Mouse (Mus musculus) right cerebral cortex, postnatal 14 days (tissue): Measurements from ENCODE around the gene Pafah1b1.

Experiments
- DNase-seq: peaks from one replicate; pipeline ENCODE4 v3.0.0; 2022

Gene Pafah1b1

DNA sequence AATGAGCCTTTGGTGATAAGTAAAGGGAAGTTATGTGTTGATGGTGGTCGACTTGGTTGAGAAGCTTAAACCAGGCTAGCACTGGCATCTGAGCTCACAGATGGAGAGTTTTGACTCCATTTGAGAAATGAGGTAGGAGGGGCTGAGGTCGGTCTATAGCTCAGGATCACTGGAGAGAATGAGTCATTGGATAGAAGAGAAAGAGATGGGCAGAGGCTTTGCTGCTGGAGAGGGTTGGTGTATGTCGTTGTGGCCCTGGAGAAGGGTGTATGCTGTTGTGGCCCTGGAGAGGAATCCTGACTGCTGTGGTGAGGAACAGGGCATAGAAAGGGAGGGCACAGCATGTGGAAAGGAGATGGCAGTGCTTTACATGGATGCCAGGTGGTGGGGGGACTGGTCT lies 68.5 kb downstream of the Pafah1b1 start:
- DNase-seq: no peak

DNA sequence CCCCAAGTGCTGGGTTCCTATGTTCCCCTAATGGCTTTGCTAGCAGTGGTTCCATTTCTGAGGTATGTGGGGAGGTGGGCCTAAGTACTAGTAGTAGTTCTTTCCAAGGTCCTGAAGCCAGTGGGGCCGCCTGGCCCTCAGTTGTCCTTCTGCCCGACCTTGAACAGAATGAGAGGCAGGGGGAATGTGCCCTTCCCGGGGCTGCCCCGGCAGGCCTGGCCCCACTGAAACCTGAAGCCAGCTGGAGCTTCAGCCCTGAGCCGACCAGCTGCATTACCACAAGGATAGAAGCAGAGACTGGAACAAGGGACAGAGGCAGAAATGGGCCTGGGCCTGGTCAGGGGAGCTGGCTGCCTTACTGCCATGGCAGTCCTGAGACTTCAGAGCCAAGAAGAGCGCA lies 71.1 kb downstream of the Pafah1b1 start:
- DNase-seq: no peak

DNA sequence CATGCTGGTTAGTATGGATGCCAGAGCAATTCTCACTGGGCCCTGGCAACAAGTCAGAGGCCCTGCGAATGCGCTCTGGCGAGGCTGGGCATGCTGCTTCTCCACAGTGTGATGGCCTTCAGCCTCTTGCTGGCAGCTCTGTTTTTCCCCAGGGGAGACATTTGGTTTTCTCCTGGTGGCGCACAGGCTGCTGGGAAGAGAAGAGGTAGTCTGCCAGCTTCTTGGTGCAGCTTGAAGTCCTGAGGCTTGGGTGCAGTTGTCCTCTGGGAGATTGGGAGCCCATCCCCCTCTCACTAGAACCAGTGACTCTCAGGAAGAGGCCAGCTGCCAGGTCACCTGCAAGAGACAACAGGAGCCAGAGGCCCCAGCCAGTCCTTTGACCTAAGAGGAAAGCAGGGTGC lies 71.7 kb downstream of the Pafah1b1 start:
- no peak for DNase-seq

DNA sequence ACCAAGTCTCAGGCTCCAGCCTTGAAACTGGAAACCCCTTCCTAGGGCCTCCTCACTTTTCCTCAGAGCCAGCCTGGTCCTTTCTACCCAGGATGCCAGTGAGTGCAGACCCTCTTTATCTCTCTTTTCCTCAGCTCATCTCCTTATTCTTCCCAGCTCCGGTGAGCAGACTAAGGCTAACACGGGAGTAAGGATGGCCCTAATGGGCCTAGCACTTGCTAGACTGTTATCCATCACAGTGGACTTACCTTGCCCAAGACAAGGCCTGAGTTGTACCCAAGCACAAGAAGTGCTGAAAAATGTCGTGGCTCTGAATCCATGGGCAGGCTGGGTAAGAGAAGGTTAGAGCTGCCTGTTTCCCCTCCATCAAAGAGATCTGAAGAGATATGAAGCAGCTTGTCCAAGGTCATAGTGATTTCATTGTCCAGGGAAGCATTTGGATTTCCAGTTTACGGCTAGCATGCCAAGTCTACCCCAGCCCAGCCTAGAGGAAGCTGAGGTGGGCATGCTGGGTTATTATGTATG lies 73.8 kb downstream of the Pafah1b1 start:
- no peak for DNase-seq

GRCm38 (mm10) chr11:74649647-74650551 lies 74.6 kb downstream of the Pafah1b1 start:
- peak; percentile 38 for DNase-seq

GRCm38 (mm10) chr11:74649095-74649646 lies 75.3 kb downstream of the Pafah1b1 start, which contains the start of gene Cluh:
TSS of gene Cluh (plus strand) at chr11:74649495.
- DNase-seq: peak; percentile 97

DNA sequence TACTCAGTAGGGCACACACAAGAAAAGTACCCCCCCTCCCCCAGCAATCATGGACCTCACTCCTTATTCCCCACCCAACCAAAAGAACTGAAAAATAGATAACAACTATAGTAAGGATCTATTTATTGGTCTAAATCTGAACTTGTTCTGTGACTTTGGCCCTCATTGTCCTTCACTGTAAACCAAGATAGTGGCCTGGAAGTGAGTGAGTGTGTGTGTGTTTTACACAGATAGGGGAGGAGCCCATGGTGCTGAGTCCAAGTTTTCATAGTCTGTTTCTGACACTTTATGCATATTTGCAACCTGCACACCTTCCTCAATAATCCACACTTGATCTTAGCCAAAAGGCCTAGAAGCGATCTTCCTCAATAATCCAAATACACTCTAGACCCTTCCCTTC lies 75.8 kb downstream of the Pafah1b1 start:
- no peak for DNase-seq

- no peak for DNase-seq
Observed at GRCm38 (mm10) chr11:74647966-74648365, 76.5 kb downstream of the Pafah1b1 start.

DNA sequence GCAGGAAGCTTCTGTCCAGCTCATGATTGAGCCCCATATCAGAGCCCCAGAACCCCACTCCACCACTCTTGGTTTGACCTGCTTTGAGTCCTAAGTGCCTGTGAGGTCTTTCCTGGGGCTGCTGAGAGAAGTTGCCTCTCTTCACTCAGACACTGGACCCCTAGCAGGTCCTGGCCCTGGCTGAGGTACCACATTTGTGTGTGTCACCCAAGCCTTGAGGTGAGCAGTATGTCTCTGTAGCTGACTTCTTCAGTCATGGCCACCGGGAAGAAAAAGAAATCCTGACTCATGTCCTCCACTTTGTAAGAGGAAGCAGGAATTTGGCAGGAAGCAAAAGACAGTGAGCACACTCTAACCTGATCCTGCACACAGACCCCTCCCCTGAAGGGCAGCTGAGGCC lies 84.8 kb downstream of the Pafah1b1 start:
- no peak for DNase-seq

- no peak for DNase-seq
Observed at GRCm38 (mm10) chr11:74638791-74639411, 85.6 kb downstream of the Pafah1b1 start.

DNA sequence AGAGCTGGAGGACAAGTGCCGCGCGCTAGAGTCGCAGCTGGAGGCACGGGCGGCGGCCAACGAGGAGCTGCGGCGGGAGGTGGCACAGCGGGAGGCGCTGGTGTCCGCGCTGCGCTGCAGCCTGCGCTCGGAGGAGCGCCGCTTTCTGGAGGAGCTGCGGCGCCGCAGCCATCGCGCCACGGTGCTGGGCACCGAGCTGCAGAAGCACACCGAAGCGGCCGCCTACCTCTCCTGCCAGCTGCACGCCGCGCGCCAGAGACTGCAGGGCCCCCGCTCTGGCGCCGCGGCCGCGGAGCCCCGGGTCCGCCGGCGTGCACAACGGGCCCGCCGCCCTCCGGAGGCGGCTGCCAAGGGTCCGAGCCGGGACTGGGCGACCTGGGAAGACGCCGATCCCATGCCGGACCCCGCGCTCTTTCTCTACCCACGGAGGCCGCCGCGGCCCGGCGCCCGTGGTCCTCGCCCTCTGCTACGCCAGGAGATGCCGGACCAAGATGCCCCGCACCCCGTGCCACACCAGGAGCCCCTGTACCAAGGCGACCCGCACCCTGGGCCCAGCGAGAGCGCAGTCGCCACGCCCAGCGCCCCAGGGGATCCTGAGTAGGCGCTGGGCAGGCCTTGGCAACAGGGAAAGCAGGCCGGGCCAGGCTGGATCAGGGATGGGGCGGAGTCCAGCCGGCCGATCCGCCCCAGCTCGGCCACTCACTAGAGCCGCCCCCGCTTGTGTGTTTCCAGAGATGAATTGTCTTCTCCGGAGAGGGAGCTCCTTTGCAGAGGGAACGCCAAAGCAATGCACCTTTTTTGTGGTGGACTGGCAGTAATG lies 86.3 kb downstream of the Pafah1b1 start:
- peak; percentile 74 for DNase-seq

- no peak for DNase-seq
Observed at GRCm38 (mm10) chr11:74637486-74637885, 87.0 kb downstream of the Pafah1b1 start.

DNA sequence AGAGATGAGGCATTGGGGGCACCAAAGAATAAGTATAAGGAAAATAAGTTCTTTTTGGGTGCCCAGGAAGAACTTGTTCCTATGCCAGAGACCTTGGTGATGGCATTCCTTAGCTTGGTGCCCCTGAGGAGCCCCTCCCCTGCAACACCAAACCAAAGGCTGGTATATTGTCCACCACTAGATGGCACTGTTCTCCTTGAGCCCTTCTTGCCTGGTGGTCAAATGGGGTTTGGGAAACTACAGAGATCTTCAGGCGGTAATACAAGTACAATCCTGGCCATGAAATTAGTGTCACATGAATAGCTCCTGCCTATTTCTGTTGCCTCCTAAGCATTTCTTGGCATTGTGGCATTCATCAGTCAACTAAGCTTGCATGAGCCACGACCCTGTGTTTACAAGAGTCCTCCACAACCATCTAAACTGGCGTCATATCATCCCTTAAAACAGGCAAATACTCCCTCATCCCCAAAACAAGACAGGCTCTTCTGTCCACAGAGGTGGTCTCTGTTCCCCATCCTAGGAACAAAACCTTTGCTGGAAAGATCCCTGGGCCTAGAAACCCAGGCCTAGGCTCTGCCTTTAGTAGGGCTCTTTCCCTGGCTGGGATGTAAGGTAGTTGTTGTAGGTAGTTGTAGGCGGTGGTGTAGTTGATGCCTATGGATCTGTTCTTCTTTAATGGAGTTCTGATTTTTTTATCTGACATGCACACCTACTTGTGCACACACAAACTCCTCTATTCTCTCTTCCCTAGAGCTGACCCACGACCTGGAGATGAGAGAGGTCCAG lies 89.8 kb downstream of the Pafah1b1 start:
- DNase-seq: peak; percentile 57

DNA sequence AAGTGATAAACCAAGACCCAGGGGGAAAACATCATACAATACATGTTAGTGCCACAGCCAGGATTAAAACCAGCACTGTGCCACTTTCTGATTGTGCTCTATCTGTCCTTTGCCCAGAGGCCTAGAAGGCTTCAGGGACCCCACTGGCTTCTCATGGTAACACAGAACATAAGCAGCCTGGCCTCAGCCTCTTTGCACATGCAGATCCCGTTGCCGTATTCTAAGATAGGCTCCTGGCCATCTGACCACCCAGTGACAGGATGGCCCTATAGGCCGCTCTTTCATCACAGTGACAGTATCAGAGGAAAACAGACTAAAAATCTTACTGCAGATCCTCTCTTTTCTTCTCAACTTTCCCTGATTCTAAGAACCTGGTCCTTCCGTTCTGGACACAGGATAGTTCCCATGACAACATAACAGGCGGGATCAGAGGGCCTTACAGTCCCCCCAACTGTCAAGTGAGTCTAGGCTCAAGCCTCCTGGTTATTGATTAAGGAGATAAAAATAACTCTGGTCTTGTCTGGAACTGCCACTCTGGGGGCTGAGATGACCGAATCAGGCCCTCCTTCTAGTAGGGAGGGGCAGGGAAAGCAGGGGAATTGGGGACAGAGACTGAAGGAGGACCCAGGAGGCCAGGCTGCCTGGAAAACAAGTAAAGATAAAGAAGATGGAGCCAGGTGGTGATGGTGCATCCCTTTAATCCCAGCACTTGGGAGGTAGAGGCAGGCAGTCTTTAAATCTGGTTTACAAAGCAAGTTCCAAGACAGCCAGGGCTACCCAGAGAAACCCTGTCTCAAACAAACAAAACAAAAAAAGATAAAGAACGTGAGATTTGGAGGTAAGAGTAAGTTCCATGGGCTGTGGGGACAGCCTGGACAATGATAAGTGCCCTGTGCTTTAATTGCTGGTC lies 92.3 kb downstream of the Pafah1b1 start:
- DNase-seq: no peak

DNA sequence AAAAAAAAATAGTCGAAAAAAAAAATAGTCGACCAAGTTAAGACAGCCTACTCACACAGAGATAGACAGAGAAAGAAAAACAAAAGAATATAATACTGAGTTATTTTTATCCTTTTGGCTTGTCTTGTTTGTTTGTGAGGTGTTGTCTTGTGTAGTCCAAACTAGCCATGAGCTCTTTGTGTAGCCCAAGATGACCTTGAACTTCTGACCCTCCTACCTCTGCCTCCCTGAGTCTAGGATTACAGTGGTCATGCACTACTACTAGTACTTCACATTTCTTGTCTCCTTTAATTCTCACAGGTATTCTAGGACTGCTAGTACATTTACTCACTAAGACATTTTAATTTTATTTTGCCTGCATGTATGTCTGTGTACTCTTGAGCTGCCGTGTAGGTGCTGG lies 97.0 kb downstream of the Pafah1b1 start:
- DNase-seq: no peak

- no peak for DNase-seq
Observed at GRCm38 (mm10) chr11:74625333-74625732, 99.1 kb downstream of the Pafah1b1 start.
